Mouse (Mus musculus) limb, embryonic 14.5 days (tissue): ENCODE data around the gene Adcyap1r1. TPM values are rescaled to one million over a fixed set of nuclear protein-coding genes. Genes with fewer than 3 reads are reported as not detected.

Experiments
- ATAC-seq: fragments of 200-750 bp; cut with Nextera tagmentation; 2 replicates; pipeline ENCODE4 v1.8.0; 2017; ENCODE audit warnings: low read depth, moderate number of reproducible peaks, moderate TSS enrichment; ENCODE audit not compliant: low FRiP score
- DNase-seq: peaks from one replicate; pipeline ENCODE4 v3.0.0-alpha.2; 2015; ENCODE audit warnings: low spot score
- H3K27ac ChIP-seq: fragments of 300-500 bp; sonication (generic); replicated peaks from 2 replicates; pipeline ENCODE4 v1.5.1; 2014; ENCODE audit warnings: low read depth, mild to moderate bottlenecking, low read length, moderate library complexity, mixed read lengths
- H3K27me3 ChIP-seq: fragments of 300-500 bp; sonication (generic); 2 replicates; pipeline ENCODE4 v1.6.1; 2014; ENCODE audit warnings: low read length, mixed read lengths; ENCODE audit not compliant: control insufficient read depth, insufficient read depth
- H3K36me3 ChIP-seq: fragments of 300-500 bp; sonication (generic); 2 replicates; pipeline ENCODE4 v1.6.1; 2014; ENCODE audit warnings: mild to moderate bottlenecking, low read length, moderate library complexity, mixed read lengths; ENCODE audit not compliant: control insufficient read depth, insufficient read depth
- H3K4me1 ChIP-seq: fragments of 300-500 bp; sonication (generic); 2 replicates; pipeline ENCODE4 v1.6.1; 2014; ENCODE audit warnings: antibody characterized with exemption, low read length, mixed read lengths; ENCODE audit not compliant: control insufficient read depth, insufficient read depth
- H3K4me2 ChIP-seq: fragments of 300-500 bp; sonication (generic); replicated peaks from 2 replicates; pipeline ENCODE4 v1.6.1; 2014; ENCODE audit warnings: low read depth, mild to moderate bottlenecking, low read length, moderate library complexity; ENCODE audit not compliant: severe bottlenecking
- H3K4me3 ChIP-seq: fragments of 300-500 bp; sonication (generic); replicated peaks from 2 replicates; pipeline ENCODE4 v1.5.1; 2014; ENCODE audit warnings: low read length
- H3K9ac ChIP-seq: fragments of 300-500 bp; sonication (generic); 2 replicates; pipeline ENCODE4 v1.6.1; 2014; ENCODE audit warnings: mild to moderate bottlenecking, low read depth, low read length, moderate library complexity; ENCODE audit not compliant: severe bottlenecking
- H3K9me3 ChIP-seq: fragments of 300-500 bp; sonication (generic); 2 replicates; pipeline ENCODE4 v1.6.1; 2016; ENCODE audit warnings: low read length; ENCODE audit not compliant: control insufficient read depth
- POLR2A ChIP-seq: fragments of 200-500 bp; IDR thresholded peaks from 2 replicates; pipeline ENCODE4 v1.8.0; 2012; ENCODE audit warnings: inconsistent platforms, mild to moderate bottlenecking, moderate library complexity, borderline replicate concordance; ENCODE audit not compliant: insufficient read depth, insufficient read length; ENCODE audit errors: extremely low read depth
- WGBS: fragments of 180-500 bp; shearing (Covaris S2); extraction: QIAGEN DNeasy Blood & Tissue Kit; methylation state at CpG from one replicate; pipeline ENCODE4 v1.1.7; 2014; 5-methylcytosine and 5-hydroxymethylcytosine counted together
- polyA plus RNA-seq, 2 experiments: library from polyadenylated mRNA; depleted of rRNA in 1 of 2; stranded (reverse) in 1 of 2; unstranded in 1 of 2; fragments of >200 nt; fragmentation: Nextera tagmentation in 1 of 2; extraction: Ambion mirVana in 1 of 2; gene quantifications; 2 replicates each; pipeline versions ENCODE4 v1.2.1 to v1.2.3; 2012 to 2014

Gene Adcyap1r1
- polyA plus RNA-seq, 2 experiments, result 2.2 to 3.0 TPM

GRCm38 (mm10) chr6:55501061-55501460 lies 49.3 kb downstream of the Adcyap1r1 start:
- no peak overlapping the region for H3K4me3 ChIP-seq
- H3K4me1 ChIP-seq, result no peaks in the 10 kb centered on the region
- no peak overlapping the region for H3K27ac ChIP-seq
- no peak overlapping the region for H3K4me2 ChIP-seq
- H3K36me3 ChIP-seq, result no peaks in the 10 kb centered on the region
- 39% methylated on average over 6 of the region's 6 CpGs for whole genome bisulfite sequencing
- no peak for TF ChIP-seq POLR2A
- no peaks in the 10 kb centered on the region for H3K27me3 ChIP-seq
- no peaks in the 10 kb centered on the region for H3K9me3 ChIP-seq
- no peak for DNase-seq
- no peak for ATAC-seq
- no peak overlapping the region for H3K9ac ChIP-seq

- H3K4me3 ChIP-seq, result no peak overlapping the region
- no peaks in the 10 kb centered on the region for H3K4me1 ChIP-seq
- no peaks in the 10 kb centered on the region for H3K27me3 ChIP-seq
- WGBS, result 94% methylated on average over 7 of the region's 7 CpGs
- H3K9me3 ChIP-seq, result no peaks in the 10 kb centered on the region
- no peak overlapping the region for H3K9ac ChIP-seq
- no peak for DNase-seq
- no peak for TF ChIP-seq POLR2A
- no peaks in the 10 kb centered on the region for H3K36me3 ChIP-seq
- no peak for ATAC-seq
- no peak overlapping the region for H3K4me2 ChIP-seq
- H3K27ac ChIP-seq, result no peak overlapping the region
Observed at GRCm38 (mm10) chr6:55502309-55502708, 50.5 kb downstream of the Adcyap1r1 start.

GRCm38 (mm10) chr6:55504797-55505488 lies 53.2 kb downstream of the Adcyap1r1 start:
- Histone ChIP-seq H3K4me1 (no peaks in the 10 kb centered on the region), H3K4me3 (no peak overlapping the region), H3K27ac (no peak overlapping the region), H3K9ac (no peak overlapping the region), H3K27me3 (no peaks in the 10 kb centered on the region), H3K36me3 (no peaks in the 10 kb centered on the region), H3K9me3 (no peaks in the 10 kb centered on the region), H3K4me2 (no peak overlapping the region)
- DNase-seq (peak; percentile 43), ATAC-seq (no peak)
- no peak for TF ChIP-seq POLR2A
- 94% methylated on average over 2 of the region's 2 CpGs for WGBS

DNA sequence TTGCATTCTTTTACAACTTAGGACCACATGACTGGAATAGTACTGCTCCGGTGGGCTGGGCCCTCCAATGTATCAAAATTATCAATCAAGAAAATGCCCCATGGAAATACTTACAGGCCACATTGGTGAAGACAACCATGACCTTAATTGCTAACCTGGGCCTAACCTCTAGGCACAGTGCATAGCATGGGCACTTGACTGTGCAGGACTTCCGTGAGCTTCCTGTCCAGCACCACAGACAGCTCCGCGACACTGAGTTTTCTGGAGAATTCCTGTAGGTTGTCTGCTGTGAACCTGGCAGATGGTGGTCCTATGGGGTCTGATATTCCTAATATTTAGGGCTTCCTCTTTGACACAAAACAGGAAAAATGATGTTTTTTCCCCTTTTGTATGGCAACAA lies 54.7 kb downstream of the Adcyap1r1 start:
- Histone ChIP-seq H3K4me1 (no peaks in the 10 kb centered on the region), H3K4me2 (no peak overlapping the region), H3K4me3 (no peak overlapping the region), H3K9me3 (no peaks in the 10 kb centered on the region), H3K27me3 (no peaks in the 10 kb centered on the region), H3K36me3 (no peaks in the 10 kb centered on the region), H3K27ac (no peak overlapping the region), H3K9ac (no peak overlapping the region)
- no peak for ATAC-seq
- 80% methylated on average over 4 of the region's 4 CpGs for WGBS
- no peak for DNase-seq
- no peak for TF ChIP-seq POLR2A

GRCm38 (mm10) chr6:55509130-55509870 lies 57.5 kb downstream of the Adcyap1r1 start:
- H3K27ac ChIP-seq, result no peak overlapping the region
- WGBS, result 88% methylated on average over 6 of the region's 6 CpGs
- no peak overlapping the region for H3K4me3 ChIP-seq
- ATAC-seq, result no peak
- no peaks in the 10 kb centered on the region for H3K27me3 ChIP-seq
- H3K4me2 ChIP-seq, result no peak overlapping the region
- no peaks in the 10 kb centered on the region for H3K9me3 ChIP-seq
- DNase-seq, result no peak
- H3K36me3 ChIP-seq, result no peaks in the 10 kb centered on the region
- TF ChIP-seq POLR2A, result no peak
- no peaks in the 10 kb centered on the region for H3K4me1 ChIP-seq
- no peak overlapping the region for H3K9ac ChIP-seq
